Mouse (Mus musculus): ENCODE data around the gene Lmntd1. TPM values are rescaled to one million over a fixed set of nuclear protein-coding genes. Genes with fewer than 3 reads are reported as not detected.
A peak's percentile ranks its signal among the peaks of the same experiment; 100 is the strongest.

The Lmntd1 gene
- polyA plus RNA-seq, 1 experiment = 1.2 TPM

DNA sequence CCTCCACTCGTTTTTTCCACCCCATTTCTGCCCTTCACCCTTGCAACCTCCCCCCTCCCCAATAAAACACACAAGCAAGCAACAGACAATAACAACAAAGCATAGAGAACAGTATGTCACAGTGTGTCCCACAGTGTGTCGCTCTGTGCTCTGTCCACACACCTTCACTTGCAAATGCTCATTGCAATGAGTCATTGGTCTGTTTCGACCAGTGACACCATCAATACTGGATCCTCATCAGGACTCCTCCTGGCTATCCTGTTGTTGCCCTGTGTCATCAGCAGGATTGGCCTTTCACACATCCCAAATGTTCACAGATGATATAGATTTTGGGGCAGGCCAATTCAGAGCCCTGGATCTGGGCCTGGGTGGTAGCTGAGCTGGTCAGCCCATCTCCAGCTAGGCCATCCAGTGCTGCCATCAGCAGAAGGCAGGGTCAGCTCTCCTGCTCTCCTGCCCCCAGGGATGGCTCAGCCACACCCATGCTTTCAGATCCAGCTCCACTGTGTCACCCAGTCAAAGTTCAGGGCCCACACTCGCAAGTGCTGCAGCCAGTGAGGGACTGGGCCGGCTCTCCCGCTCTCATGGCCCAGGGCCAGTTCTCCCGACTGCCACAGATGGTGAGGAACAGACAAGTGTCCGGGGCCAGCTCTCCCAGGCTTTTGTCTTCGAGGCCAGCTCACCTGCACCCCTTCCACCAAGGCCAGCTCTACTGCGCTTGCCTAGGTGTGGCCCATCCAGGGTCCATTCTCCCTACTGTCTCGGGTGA lies 267.1 kb downstream of the Lmntd1 start:
- TF ChIP-seq CTCF (IDR thresholded peaks at IDR 0.05; ENCODE audit: borderline replicate concordance, insufficient read depth, low read length) = no peak
- Histone ChIP-seq H3K4me1 (ENCODE audit: control insufficient read depth, insufficient read depth, low read length) (no peaks in the 10 kb centered on the region), H3K27ac (ENCODE audit: insufficient read depth, low read length) (no peak overlapping the region), H3K4me3 (ENCODE audit: insufficient read depth, low read length) (no peak overlapping the region)

DNA sequence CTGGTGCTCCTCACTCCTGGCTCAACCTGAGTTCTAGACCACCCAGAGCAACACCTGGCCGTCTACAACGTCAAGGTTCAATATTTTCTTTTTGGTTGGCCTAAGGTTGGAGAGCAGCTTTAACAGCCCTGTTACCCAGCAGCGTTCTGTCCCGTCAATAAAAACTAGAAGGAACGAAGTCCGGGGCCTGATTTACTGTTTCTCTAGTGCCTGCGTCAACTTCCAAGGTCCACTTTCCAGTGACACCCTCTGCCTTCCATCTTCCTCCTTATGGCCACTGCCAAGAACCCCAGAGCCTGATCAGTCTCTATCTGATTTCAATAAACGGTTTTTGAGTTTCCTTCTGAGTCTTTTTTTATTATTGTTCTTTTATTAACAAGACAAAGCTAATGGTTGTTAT lies 267.8 kb downstream of the Lmntd1 start:
- H3K27ac ChIP-seq (ENCODE audit: insufficient read depth, low read length) = no peak overlapping the region

DNA sequence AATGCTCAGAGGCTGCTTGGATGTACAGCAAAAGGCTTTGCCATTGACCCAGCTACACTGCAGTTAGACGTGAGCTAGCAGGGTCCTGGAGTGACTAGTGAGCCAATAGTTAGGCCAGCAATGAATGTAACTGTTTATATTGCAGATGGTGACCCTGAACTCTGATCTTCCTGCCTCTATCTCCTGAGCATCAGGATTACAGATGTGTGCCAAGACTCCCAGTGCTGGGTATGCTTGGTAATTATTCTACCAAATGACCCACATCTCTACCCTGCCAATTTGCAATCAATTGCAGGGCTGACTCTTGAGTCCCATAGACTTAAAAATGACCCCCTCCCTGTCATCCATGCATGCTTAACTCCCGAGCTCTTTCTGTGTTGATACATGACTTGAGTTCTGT lies 269.4 kb downstream of the Lmntd1 start:
- Histone ChIP-seq H3K27ac (ENCODE audit: insufficient read depth, low read length) (no peak overlapping the region), H3K4me1 (ENCODE audit: control insufficient read depth, insufficient read depth, low read length) (peaks cover 2% of the 10 kb centered on the region; the same call in 1 of the 2 replicates), H3K4me3 (ENCODE audit: insufficient read depth, low read length) (no peak overlapping the region)
- no peak for TF ChIP-seq CTCF (IDR thresholded peaks at IDR 0.05; ENCODE audit: borderline replicate concordance, insufficient read depth, low read length)
- no peak for TF ChIP-seq POLR2A (IDR thresholded peaks at IDR 0.05; ENCODE audit: low read depth, low read length)

More for the DNA sequence above, 267.8 kb downstream of the Lmntd1 start:
- Histone ChIP-seq H3K4me3 (ENCODE audit: insufficient read depth, low read length) (no peak overlapping the region), H3K4me1 (ENCODE audit: control insufficient read depth, insufficient read depth, low read length) (no peaks in the 10 kb centered on the region)
- no peak for TF ChIP-seq CTCF (IDR thresholded peaks at IDR 0.05; ENCODE audit: borderline replicate concordance, insufficient read depth, low read length)
- TF ChIP-seq POLR2A (IDR thresholded peaks at IDR 0.05; ENCODE audit: low read depth, low read length) = no peak

DNA sequence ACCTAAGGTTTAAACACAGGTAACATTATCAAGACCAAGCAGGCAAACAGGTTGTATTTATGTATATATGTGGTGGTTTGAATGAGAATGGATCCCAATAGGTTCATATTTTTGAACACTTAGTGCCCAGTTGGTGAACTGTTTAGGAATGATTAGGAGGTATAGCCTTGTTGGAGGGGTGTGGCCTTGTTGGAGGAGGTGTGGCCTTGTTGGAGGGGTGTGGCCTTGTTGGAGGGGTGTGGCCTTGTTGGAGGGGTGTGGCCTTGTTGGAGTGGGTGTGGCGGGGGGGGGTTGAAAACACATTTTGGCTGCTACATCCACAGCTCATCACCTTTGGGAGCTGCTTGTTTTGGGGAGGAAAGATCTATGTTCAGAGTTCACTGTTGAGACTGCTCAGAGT lies 270.7 kb downstream of the Lmntd1 start:
- TF ChIP-seq CTCF (IDR thresholded peaks at IDR 0.05; ENCODE audit: borderline replicate concordance, insufficient read depth, low read length) (no peak), POLR2A (IDR thresholded peaks at IDR 0.05; ENCODE audit: low read depth, low read length) (no peak)
- Histone ChIP-seq H3K27ac (ENCODE audit: insufficient read depth, low read length) (no peak overlapping the region), H3K4me3 (ENCODE audit: insufficient read depth, low read length) (no peak overlapping the region)

DNA sequence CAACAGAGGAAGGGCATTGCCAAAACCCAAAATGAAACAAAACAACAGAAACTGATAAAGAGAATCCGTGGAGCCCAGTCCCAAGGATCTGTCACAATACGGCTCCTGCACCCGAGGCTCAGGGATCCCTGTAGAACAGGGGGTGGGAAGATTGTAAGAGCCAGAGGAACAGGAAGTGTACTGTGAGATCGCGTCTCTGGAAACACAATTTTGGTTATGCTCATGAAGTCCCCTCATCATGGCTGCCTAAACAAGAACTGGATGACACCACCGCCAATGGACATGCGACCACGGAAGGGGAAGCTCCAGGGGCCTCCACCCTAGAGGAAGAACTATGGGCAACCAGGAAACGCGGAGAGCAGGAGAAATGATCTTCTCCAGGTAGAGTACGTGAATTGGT lies 271.3 kb downstream of the Lmntd1 start:
- no peak overlapping the region for H3K4me3 ChIP-seq (ENCODE audit: insufficient read depth, low read length)
- TF ChIP-seq CTCF (IDR thresholded peaks at IDR 0.05; ENCODE audit: borderline replicate concordance, insufficient read depth, low read length) (no peak), POLR2A (IDR thresholded peaks at IDR 0.05; ENCODE audit: low read depth, low read length) (no peak)
- H3K4me1 ChIP-seq (ENCODE audit: control insufficient read depth, insufficient read depth, low read length) = peaks cover 4% of the 10 kb centered on the region; the same call in 1 of the 2 replicates
- H3K27ac ChIP-seq (ENCODE audit: insufficient read depth, low read length) = no peak overlapping the region

More for the DNA sequence above, 270.7 kb downstream of the Lmntd1 start:
- H3K4me1 ChIP-seq (ENCODE audit: control insufficient read depth, insufficient read depth, low read length) = peaks cover 4% of the 10 kb centered on the region; the same call in 1 of the 2 replicates

DNA sequence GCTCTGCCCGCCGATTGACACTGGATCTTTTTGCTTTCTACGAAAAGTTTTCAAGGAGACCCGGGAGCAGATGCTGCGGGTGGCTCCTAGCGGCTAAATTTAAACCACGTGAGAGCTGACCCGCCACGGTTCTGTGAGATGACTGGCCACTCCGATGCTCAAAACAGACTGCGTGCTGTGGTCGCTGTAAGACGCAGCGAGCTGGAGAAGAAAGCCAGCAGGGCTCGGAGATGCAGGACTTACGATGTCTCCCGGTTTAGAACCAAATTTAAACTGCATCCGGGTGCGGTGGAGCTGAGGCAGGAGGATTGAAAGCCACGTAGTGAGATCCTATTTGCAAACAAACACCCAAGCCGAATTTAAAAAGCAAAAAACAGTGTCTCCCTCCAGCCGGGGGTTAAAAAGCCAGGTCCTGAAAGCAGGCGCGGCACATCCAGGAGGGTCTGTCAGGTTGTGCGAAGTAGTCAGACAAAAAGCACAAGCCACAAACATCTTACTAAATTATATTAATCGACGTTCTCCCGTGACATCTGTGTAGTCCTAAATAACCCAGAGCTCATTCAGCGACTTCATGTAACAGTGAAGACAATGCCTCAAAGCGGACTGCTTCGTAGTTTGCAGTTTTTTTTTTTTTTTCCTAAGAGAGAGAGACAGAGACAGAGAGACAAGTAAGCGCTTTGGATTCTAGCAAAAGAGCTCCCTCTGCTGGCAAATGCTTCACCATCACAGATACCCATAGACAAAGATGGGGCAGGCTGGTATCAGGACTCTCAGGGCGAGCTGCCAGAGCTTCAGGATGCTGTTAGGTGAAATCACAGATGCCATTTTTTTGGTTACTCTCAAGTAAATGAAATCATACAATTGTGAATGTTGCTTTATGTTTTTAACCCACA lies 272.6 kb downstream of the Lmntd1 start:
- H3K27ac ChIP-seq (ENCODE audit: insufficient read depth, low read length) = peak overlapping the region; percentile 54
- no peak for TF ChIP-seq CTCF (IDR thresholded peaks at IDR 0.05; ENCODE audit: borderline replicate concordance, insufficient read depth, low read length)
- TF ChIP-seq POLR2A (IDR thresholded peaks at IDR 0.05; ENCODE audit: low read depth, low read length) = peak; percentile 94

DNA sequence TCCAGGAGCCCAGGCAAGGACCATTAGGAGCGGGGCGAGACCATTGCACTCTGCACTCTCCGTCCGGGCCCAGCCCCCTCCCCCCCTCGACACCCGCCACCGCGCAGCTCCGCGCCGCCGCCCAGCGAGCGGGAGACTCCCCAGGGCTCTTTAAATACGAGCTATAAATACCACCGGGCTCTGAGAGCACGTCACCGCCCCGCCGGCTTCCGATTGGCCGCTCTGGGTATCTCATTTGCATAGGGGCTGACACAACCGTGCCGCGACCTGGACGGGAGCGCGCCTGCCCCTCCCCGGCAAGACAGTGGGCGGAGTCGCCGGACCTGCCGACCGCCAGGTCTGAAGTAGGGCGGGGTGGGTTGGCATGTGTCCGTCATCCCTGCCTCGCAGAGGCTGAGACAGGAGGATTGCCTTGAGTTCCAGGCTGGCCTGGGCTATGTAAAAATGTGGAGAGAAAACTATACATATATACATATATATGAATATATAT lies 273.4 kb downstream of the Lmntd1 start:
- H3K27ac ChIP-seq (ENCODE audit: insufficient read depth, low read length) = peak overlapping the region; percentile 94
- peak overlapping the region; percentile 22 for H3K4me3 ChIP-seq (ENCODE audit: insufficient read depth, low read length)
- peaks cover 4% of the 10 kb centered on the region; the same call in 1 of the 2 replicates for H3K4me1 ChIP-seq (ENCODE audit: control insufficient read depth, insufficient read depth, low read length)
- TF ChIP-seq POLR2A (IDR thresholded peaks at IDR 0.05; ENCODE audit: low read depth, low read length) (peak; percentile 87), CTCF (IDR thresholded peaks at IDR 0.05; ENCODE audit: borderline replicate concordance, insufficient read depth, low read length) (no peak)

More for the DNA sequence above, 272.6 kb downstream of the Lmntd1 start:
- peak overlapping the region; percentile 47 for H3K4me3 ChIP-seq (ENCODE audit: insufficient read depth, low read length)
- peaks cover 4% of the 10 kb centered on the region; the same call in 1 of the 2 replicates for H3K4me1 ChIP-seq (ENCODE audit: control insufficient read depth, insufficient read depth, low read length)

DNA sequence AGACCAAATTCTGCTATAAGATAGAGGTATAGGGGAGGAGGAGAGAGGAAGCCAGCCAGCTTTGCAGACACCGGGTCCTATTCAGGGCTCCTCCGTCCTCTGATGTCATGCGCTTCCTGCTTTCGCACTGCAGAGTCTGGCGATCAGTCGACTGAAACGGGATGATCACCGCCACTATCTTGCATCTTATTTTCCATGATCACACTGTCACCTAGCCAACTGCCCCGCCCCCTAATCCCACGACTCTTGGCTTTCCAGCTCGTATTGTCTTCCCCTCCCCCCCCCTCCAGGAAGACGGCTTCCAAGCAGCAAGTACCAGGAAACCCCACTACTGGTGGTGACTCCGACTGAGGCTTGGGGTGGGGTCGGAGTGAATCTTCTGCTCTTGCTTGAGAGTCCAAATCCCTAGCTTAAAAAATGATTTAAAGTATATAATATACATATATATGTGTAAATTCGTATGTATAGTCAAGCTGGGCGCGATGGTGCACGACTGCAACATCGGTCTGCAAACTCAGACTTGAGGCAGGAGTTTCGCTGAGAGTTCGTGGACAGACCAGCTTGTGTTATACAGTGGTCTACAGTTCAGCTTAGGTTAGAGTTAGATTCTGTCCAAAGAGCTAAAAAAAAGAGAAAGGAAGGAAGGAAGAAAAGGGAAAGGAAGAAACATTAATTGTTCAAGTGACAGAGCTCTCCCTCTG lies 274.0 kb downstream of the Lmntd1 start:
- TF ChIP-seq CTCF (IDR thresholded peaks at IDR 0.05; ENCODE audit: borderline replicate concordance, insufficient read depth, low read length) (no peak), POLR2A (IDR thresholded peaks at IDR 0.05; ENCODE audit: low read depth, low read length) (peak; percentile 58)
- Histone ChIP-seq H3K4me1 (ENCODE audit: control insufficient read depth, insufficient read depth, low read length) (peaks cover 4% of the 10 kb centered on the region; the same call in 1 of the 2 replicates), H3K27ac (ENCODE audit: insufficient read depth, low read length) (peak overlapping the region; percentile 94), H3K4me3 (ENCODE audit: insufficient read depth, low read length) (peak overlapping the region; percentile 22)

Data from embryonic fibroblast, embryonic 13.5 days (primary cell).